Mouse (Mus musculus): ENCODE measurements around the gene Gm37240.

- TF ChIP-seq CHD2 (IDR thresholded peaks at IDR 0.05; ENCODE audit: low read depth, low read length) (no peak), MAFK (IDR thresholded peaks at IDR 0.05; ENCODE audit: insufficient read depth, low read depth, low read length) (no peak), HCFC1 (IDR thresholded peaks at IDR 0.05; ENCODE audit: borderline replicate concordance, insufficient read depth, low read length) (no peak), ZNF384 (IDR thresholded peaks at IDR 0.05; ENCODE audit: low read depth, low read length) (no peak)
Observed at GRCm38 (mm10) chr3:84477498-84477897, 1409.8 kb downstream of the Gm37240 start.

Measured in ES-E14 (cell line).